Mouse (Mus musculus) WW6 (cell line): ENCODE results near the gene Igsf21.

Experiments used
- DNase-seq: peaks from one replicate; pipeline ENCODE4 v3.0.0-alpha.2; 2013; ENCODE audit warnings: low read depth, low spot score

Gene Igsf21

GRCm38 (mm10) chr4:140237305-140237741 is 9.3 kb downstream of the Igsf21 start:
- DNase-seq, result no peak

- no peak for DNase-seq
These were observed 11.0 kb downstream of the Igsf21 start for GRCm38 (mm10) chr4:140235361-140236153.

GRCm38 (mm10) chr4:140234412-140235205 is 12.0 kb downstream of the Igsf21 start:
- DNase-seq, result no peak

GRCm38 (mm10) chr4:140227837-140228236 is 18.7 kb downstream of the Igsf21 start:
- no peak for DNase-seq

- DNase-seq, result no peak
These were observed 21.4 kb downstream of the Igsf21 start for GRCm38 (mm10) chr4:140225204-140225603.

- DNase-seq, result no peak
These were observed 22.1 kb downstream of the Igsf21 start for GRCm38 (mm10) chr4:140224451-140224850.

GRCm38 (mm10) chr4:140223067-140223466 is 23.5 kb downstream of the Igsf21 start:
- DNase-seq, result no peak

- no peak for DNase-seq
These were observed 26.1 kb downstream of the Igsf21 start for GRCm38 (mm10) chr4:140220326-140221093.

- DNase-seq, result no peak
These were observed 27.4 kb downstream of the Igsf21 start for GRCm38 (mm10) chr4:140218853-140219852.

- no peak for DNase-seq
These were observed 28.2 kb downstream of the Igsf21 start for GRCm38 (mm10) chr4:140218384-140218783.

GRCm38 (mm10) chr4:140217934-140218333 is 28.6 kb downstream of the Igsf21 start:
- no peak for DNase-seq

GRCm38 (mm10) chr4:140216096-140216495 is 30.5 kb downstream of the Igsf21 start:
- DNase-seq, result no peak

GRCm38 (mm10) chr4:140215205-140215604 is 31.4 kb downstream of the Igsf21 start:
- DNase-seq, result no peak

GRCm38 (mm10) chr4:140214406-140214805 is 32.2 kb downstream of the Igsf21 start:
- DNase-seq, result no peak

GRCm38 (mm10) chr4:140210129-140210890 is 36.3 kb downstream of the Igsf21 start:
- DNase-seq, result no peak

- DNase-seq, result no peak
These were observed 40.8 kb downstream of the Igsf21 start for GRCm38 (mm10) chr4:140205811-140206231.

GRCm38 (mm10) chr4:140204775-140205174 is 41.8 kb downstream of the Igsf21 start:
- no peak for DNase-seq

GRCm38 (mm10) chr4:140203696-140204272 is 42.8 kb downstream of the Igsf21 start:
- no peak for DNase-seq

GRCm38 (mm10) chr4:140202196-140202595 is 44.4 kb downstream of the Igsf21 start:
- DNase-seq, result peak; percentile 46
